Mouse (Mus musculus) hindbrain, embryonic 14.5 days (tissue): ENCODE data around the gene Dab1. TPM values are rescaled to one million over a fixed set of nuclear protein-coding genes. Genes with fewer than 3 reads are reported as not detected.

Source experiments
- ATAC-seq: fragments of 200-750 bp; cut with Nextera tagmentation; 2 replicates; pipeline ENCODE4 v1.8.0; 2017; ENCODE audit warnings: moderate number of reproducible peaks, mild to moderate bottlenecking, moderate TSS enrichment, moderate library complexity; ENCODE audit not compliant: low FRiP score
- DNase-seq: peaks from one replicate; pipeline ENCODE4 v3.0.0-alpha.2; 2015; ENCODE audit warnings: low spot score
- H3K27ac ChIP-seq: fragments of 300-500 bp; sonication (generic); 2 replicates; pipeline ENCODE4 v1.5.1; 2014; ENCODE audit warnings: mild to moderate bottlenecking, moderate library complexity
- H3K27me3 ChIP-seq: fragments of 300-500 bp; sonication (generic); 2 replicates; pipeline ENCODE4 v1.6.1; 2014; ENCODE audit warnings: mild to moderate bottlenecking, low read length, mixed read lengths; ENCODE audit not compliant: control insufficient read depth, insufficient read depth
- H3K36me3 ChIP-seq: fragments of 300-500 bp; sonication (generic); replicated peaks from 2 replicates; pipeline ENCODE4 v1.6.1; 2014; ENCODE audit not compliant: control insufficient read depth, insufficient read depth
- H3K4me1 ChIP-seq: fragments of 300-500 bp; sonication (generic); replicated peaks from 2 replicates; pipeline ENCODE4 v1.6.1; 2014; ENCODE audit warnings: antibody characterized with exemption, low read length, mixed read lengths; ENCODE audit not compliant: control insufficient read depth, insufficient read depth
- H3K4me2 ChIP-seq: fragments of 300-500 bp; sonication (generic); replicated peaks from 2 replicates; pipeline ENCODE4 v1.6.1; 2014; ENCODE audit warnings: mild to moderate bottlenecking, moderate library complexity
- H3K4me3 ChIP-seq: fragments of 300-500 bp; sonication (generic); replicated peaks from 2 replicates; pipeline ENCODE4 v1.5.1; 2014; ENCODE audit warnings: mild to moderate bottlenecking, low read length
- H3K9ac ChIP-seq: fragments of 300-500 bp; sonication (generic); 2 replicates; pipeline ENCODE4 v1.6.1; 2014
- H3K9me3 ChIP-seq: fragments of 300-500 bp; sonication (generic); 2 replicates; pipeline ENCODE4 v1.6.1; 2016; ENCODE audit warnings: low read length; ENCODE audit not compliant: control insufficient read depth
- WGBS: fragments of 180-500 bp; shearing (Covaris S2); extraction: QIAGEN DNeasy Blood & Tissue Kit; methylation state at CpG from one replicate; pipeline ENCODE4 v1.1.7; 2014; 5-methylcytosine and 5-hydroxymethylcytosine counted together
- polyA plus RNA-seq: library from polyadenylated mRNA; unstranded; fragments of >200 nt; fragmentation: Nextera tagmentation; extraction: Ambion mirVana; gene quantifications from 2 replicates; pipeline ENCODE4 v1.2.1, GENCODE M21; 2014

Gene Dab1
- polyA plus RNA-seq, 1 experiment from 2014 or later = 62.9 TPM

DNA sequence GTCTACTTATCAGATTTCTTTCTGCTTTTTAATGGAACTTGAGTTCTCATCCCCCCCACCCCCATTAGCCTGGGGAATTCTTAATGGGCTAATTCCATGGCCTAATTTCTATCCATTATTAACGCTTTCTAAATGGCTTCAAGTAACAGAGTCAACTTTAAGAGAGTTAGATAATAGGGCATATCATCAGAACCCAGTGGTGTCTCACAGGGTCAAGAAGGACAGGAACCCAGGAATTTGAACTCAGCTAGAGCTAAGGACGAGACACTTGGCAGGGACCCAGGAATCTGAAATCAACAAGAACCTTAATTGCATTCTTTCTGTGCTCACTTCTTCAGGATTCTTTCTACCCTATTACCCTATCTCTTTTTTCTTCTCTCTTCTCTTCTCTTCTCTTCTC lies 968.7 kb downstream of the Dab1 start:
- 56% methylated on average over 2 of the region's 2 CpGs for WGBS
- H3K27ac ChIP-seq = no peak overlapping the region
- peaks cover 13% of the 10 kb centered on the region for H3K4me1 ChIP-seq
- H3K36me3 ChIP-seq = no peaks in the 10 kb centered on the region
- no peaks in the 10 kb centered on the region for H3K9me3 ChIP-seq
- no peak overlapping the region for H3K9ac ChIP-seq
- no peak for ATAC-seq
- H3K4me3 ChIP-seq = no peak overlapping the region
- no peak overlapping the region for H3K4me2 ChIP-seq
- no peaks in the 10 kb centered on the region for H3K27me3 ChIP-seq
- DNase-seq = no peak

DNA sequence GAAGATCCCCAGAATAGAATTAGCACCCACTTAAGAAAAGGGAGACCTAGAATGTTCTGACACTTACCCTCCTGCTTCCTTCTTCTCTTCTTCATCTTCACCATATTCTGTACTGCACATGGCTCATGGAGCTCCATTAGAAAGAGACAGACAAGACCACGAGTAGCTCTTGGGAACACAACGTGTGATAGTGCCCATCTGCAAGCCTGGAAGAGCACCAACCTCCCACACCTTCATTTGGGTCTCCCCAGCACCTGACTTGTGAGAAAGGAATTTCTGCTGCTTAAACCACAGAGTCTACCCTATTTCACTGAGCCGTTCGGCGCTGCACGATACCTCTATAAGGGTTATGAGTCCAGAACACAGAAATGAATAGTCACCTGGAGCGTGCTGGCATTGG lies 977.8 kb downstream of the Dab1 start:
- Histone ChIP-seq H3K4me2 (no peak overlapping the region), H3K27me3 (no peaks in the 10 kb centered on the region), H3K4me3 (no peak overlapping the region), H3K36me3 (no peaks in the 10 kb centered on the region), H3K4me1 (no peaks in the 10 kb centered on the region), H3K9ac (no peak overlapping the region), H3K27ac (no peak overlapping the region), H3K9me3 (no peaks in the 10 kb centered on the region)
- whole genome bisulfite sequencing = 92% methylated on average over 7 of the region's 7 CpGs
- ATAC-seq = no peak
- no peak for DNase-seq

DNA sequence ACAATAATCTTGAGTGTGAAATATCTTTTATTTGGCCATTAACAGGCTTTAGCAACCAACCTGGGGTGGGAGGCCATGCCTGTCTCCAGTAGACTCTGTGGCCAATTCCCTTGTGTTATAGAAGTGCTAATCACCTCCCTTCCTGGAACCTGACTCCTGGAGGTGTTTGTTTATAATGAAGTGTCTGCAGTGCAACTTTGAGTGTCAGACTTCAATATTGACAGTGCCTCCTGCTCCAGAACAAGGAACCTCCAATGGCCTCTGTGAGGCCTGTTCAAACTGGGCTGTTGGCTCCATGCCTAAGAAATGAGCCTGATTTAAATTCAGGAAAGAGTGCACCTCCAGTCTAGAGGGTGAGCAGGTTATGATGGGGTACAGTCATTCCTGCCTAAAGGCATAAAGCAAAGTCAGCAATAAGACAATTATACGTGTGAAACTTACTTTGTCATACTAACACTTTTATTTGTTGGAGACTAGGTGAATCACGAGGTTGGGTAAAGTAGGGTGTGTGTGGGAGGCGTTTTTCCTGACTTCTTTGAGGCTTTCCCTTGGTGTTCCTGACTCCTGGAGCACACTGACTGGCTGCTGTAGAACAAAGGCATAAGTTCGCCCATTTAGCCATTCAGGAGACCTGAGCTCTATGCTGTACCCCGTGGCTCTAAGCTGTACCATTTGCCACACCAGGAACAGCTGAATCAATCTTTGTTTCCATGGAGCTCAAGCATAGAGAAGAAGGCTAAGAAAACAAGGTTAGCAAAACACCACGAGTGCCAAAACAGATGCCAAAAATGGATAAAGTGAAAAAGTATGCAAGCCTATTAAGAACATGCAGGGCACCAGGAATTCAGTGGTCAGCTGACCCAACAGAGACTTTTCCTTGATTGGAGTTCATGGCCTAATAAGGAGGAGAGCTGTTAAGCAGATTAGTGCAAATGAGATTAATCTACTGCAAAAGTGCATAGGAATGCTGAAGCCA lies 978.6 kb downstream of the Dab1 start:
- no peak overlapping the region for H3K4me2 ChIP-seq
- H3K4me3 ChIP-seq = no peak overlapping the region
- no peaks in the 10 kb centered on the region for H3K27me3 ChIP-seq
- H3K9ac ChIP-seq = no peak overlapping the region
- ATAC-seq (no peak), DNase-seq (no peak)
- H3K27ac ChIP-seq = no peak overlapping the region
- H3K9me3 ChIP-seq = no peaks in the 10 kb centered on the region
- no peaks in the 10 kb centered on the region for H3K36me3 ChIP-seq
- 68% methylated on average over 6 of the region's 6 CpGs for WGBS
- no peaks in the 10 kb centered on the region for H3K4me1 ChIP-seq

DNA sequence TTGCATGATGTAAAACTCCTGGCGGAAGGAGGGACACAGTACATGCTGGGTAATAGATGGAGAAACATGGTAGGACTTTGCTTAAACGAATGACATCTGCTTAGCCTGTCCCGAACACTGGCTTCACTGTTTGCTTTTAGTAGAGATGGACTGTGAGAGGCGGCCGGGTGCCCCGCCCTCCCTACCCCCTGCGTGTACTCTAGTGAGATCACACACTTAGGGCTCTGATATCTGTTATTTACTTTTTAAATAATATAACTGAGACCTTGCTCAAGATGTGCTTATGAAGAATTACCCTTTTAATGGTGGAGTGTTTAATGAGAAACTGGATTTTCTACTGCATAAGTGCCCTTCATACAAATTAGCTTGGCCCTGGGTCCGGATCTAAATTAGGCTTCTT lies 983.6 kb downstream of the Dab1 start:
- WGBS = 86% methylated on average over 8 of the region's 8 CpGs
- peaks cover 11% of the 10 kb centered on the region; the same call in 1 of the 2 replicates for H3K4me1 ChIP-seq

DNA sequence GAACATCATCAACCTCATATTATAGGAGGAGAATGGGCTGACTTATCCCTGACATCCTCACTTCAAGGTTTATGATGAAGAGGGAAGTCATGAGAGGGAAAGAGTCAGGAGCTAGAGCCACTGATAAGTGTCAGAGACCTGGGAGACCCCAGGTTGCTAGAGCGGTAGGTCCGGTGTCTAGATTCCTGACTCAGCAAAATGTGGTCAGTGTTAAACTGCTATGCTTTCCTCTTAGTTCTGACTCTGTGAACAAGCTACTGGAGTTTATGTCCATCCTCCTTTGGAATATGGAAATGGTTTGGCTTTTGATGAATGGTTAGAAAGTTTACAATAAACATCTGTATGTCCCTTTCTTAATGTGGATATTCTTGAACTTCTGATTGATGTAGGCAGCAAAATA lies 985.1 kb downstream of the Dab1 start:
- DNase-seq = no peak
- peaks cover 13% of the 10 kb centered on the region; the same call in 1 of the 2 replicates for H3K4me1 ChIP-seq
- no peaks in the 10 kb centered on the region for H3K9me3 ChIP-seq
- no peak for ATAC-seq
- no peak overlapping the region for H3K27ac ChIP-seq
- WGBS = 100% methylated on average over 2 of the region's 2 CpGs
- H3K4me3 ChIP-seq = no peak overlapping the region
- no peaks in the 10 kb centered on the region for H3K36me3 ChIP-seq
- no peaks in the 10 kb centered on the region for H3K27me3 ChIP-seq
- no peak overlapping the region for H3K4me2 ChIP-seq
- H3K9ac ChIP-seq = no peak overlapping the region

More for the DNA sequence above, 983.6 kb downstream of the Dab1 start:
- H3K9me3 ChIP-seq = no peaks in the 10 kb centered on the region
- H3K27me3 ChIP-seq = no peaks in the 10 kb centered on the region
- H3K27ac ChIP-seq = no peak overlapping the region
- no peaks in the 10 kb centered on the region for H3K36me3 ChIP-seq
- no peak overlapping the region for H3K9ac ChIP-seq
- no peak overlapping the region for H3K4me2 ChIP-seq
- DNase-seq = no peak
- H3K4me3 ChIP-seq = no peak overlapping the region
- ATAC-seq = no peak

DNA sequence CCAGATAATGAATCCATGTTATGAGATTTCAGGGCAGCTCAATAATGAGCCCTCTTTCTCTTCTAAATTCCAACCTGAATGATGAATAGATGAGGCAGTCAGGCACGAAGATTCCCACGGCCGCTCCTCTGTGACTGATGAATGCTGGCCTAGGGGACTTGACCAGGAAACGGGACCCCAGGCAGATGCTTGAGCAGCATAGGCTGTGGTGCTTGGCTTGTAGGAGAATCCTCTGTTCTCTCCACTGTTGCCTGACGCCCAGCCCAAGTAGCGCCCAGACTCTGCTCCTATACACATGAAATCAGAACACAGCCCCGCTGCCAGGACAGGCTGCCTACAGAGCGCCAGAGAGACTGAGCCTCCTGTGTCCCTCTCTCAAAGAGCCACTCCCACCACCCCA lies 987.7 kb downstream of the Dab1 start:
- DNase-seq (no peak), ATAC-seq (no peak)
- Histone ChIP-seq H3K9me3 (no peaks in the 10 kb centered on the region), H3K9ac (no peak overlapping the region), H3K36me3 (no peaks in the 10 kb centered on the region), H3K4me1 (peaks cover 13% of the 10 kb centered on the region; the same call in 1 of the 2 replicates), H3K27ac (no peak overlapping the region), H3K4me3 (no peak overlapping the region), H3K27me3 (no peaks in the 10 kb centered on the region), H3K4me2 (no peak overlapping the region)
- 19% methylated on average over 8 of the region's 8 CpGs for WGBS

DNA sequence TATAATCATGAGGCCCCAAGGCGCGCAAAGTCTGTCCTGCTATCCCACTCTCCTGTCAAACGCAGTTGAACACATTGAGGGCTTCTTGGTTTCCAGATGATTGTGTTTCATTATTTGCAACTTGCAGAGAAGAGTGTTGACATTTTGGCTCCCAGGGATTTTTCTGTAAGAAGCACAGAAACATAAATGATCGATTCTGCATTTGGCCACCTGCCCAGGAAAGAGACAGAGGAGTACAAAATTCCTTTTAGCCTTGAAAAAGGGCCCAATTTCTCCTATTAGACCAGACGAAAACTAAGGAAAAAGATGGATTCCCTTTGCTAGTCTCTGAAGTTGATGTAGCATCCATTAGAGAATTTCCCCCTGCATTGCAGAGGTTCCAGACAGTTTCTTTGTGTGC lies 988.5 kb downstream of the Dab1 start:
- ATAC-seq = no peak
- Histone ChIP-seq H3K4me3 (no peak overlapping the region), H3K9ac (no peak overlapping the region), H3K4me2 (no peak overlapping the region), H3K36me3 (no peaks in the 10 kb centered on the region), H3K9me3 (no peaks in the 10 kb centered on the region), H3K4me1 (peaks cover 13% of the 10 kb centered on the region; the same call in 1 of the 2 replicates), H3K27me3 (no peaks in the 10 kb centered on the region), H3K27ac (no peak overlapping the region)
- DNase-seq = no peak
- 55% methylated on average over 5 of the region's 5 CpGs for WGBS

DNA sequence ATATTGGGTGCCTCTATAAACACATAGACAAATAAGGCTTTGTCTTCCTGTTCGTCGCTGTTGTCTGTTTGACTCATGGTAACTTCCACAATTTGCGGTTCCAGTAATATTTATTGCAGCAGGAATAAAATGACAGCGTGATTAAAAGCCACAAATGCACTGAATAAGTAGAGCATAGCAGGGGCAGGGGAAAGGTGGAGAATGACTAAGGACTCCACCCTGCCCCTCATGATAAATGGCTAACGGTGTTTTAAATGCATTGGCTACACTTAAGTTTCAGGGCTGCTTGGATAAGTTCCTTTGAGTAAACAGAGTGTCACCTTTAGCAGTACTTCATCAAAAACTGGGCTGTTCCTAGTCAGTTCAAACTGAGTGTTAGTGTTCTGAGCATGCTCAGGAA lies 1000.3 kb downstream of the Dab1 start:
- DNase-seq (no peak), ATAC-seq (no peak)
- WGBS = 87% methylated on average over 5 of the region's 5 CpGs
- Histone ChIP-seq H3K9ac (no peak overlapping the region), H3K4me3 (no peak overlapping the region), H3K9me3 (no peaks in the 10 kb centered on the region), H3K36me3 (no peaks in the 10 kb centered on the region), H3K4me1 (no peaks in the 10 kb centered on the region), H3K4me2 (no peak overlapping the region), H3K27me3 (no peaks in the 10 kb centered on the region), H3K27ac (no peak overlapping the region)

DNA sequence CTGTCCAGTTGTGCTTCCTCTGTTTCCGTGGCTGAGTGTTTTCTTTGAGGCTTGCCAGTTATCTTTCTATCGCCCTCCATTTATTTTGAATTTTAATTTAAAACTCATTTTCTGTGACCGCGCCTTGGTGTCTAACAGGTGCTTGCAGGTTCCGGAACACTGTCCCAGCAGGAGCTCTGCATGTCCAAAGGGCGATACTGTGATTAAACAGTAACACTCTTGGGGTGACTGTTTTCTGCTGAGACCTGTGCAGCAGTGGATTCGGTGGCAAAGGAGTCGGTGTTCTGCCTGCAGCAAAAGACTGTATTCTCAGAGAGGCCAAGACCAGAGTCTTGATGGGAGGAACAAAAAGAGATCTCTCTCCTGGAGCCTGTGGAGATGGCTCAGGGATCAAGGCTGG lies 1006.2 kb downstream of the Dab1 start:
- DNase-seq (no peak), ATAC-seq (no peak)
- 78% methylated on average over 8 of the region's 8 CpGs for WGBS

More for the DNA sequence above, 1006.2 kb downstream of the Dab1 start:
- Histone ChIP-seq H3K27me3 (no peaks in the 10 kb centered on the region), H3K4me3 (no peak overlapping the region), H3K4me1 (no peaks in the 10 kb centered on the region), H3K4me2 (no peak overlapping the region), H3K36me3 (no peaks in the 10 kb centered on the region), H3K9me3 (no peaks in the 10 kb centered on the region), H3K9ac (no peak overlapping the region), H3K27ac (no peak overlapping the region)
